ENCODE assay signal across 24 mouse cellular contexts in genomic region chr1:87313843-87314570, GRCm38 (mm10). TPM values are rescaled to one million over a fixed set of nuclear protein-coding genes. Genes with fewer than 3 reads are reported as not detected.
DNase-seq lines count a peak whose midpoint lies in the region; TF ChIP-seq lines count a peak whose summit lies in the region.
"Had no signal": no experiment of that assay in that cellular context is flagged by ENCODE, and none has a peak within 500 bp of the region (broad histone marks: within the 10 kb centered on the region; RNA-seq: fewer than 3 reads in every experiment).

No protein-coding gene starts in this region.

- TF ChIP-seq EP300 in CH12.LX (IDR thresholded peaks at IDR 0.05; ENCODE audit: low read length), result no peak

- no peaks in the 10 kb centered on the region for H3K79me2 ChIP-seq in CH12.LX (replicated peaks; ENCODE audit: control insufficient read depth, extremely low read depth, insufficient read depth, poor library complexity, severe bottlenecking)

- no peak for TF ChIP-seq RAD21 in CH12.LX (IDR thresholded peaks at IDR 0.05; ENCODE audit: low read depth, low read length)

- no peaks in the 10 kb centered on the region for H3K27me3 ChIP-seq in CH12.LX (replicated peaks)
- no peaks in the 10 kb centered on the region for H3K27me3 ChIP-seq in forebrain, embryonic 10.5 days (ENCODE audit: poor library complexity, severe bottlenecking)
- H3K27me3 ChIP-seq: heart, embryonic 13.5 days had no signal

- TF ChIP-seq CTCF in CH12.LX (conservative IDR thresholded peaks at IDR 0.05 in 1 of 2, IDR thresholded peaks at IDR 0.05 in 1 of 2; ENCODE audit: low read depth in 2 of 2, low read length in 2 of 2), result no peak
- TF ChIP-seq CTCF in brain, embryonic 14.5 days (IDR thresholded peaks at IDR 0.05; ENCODE audit: borderline replicate concordance, extremely low read depth, insufficient read depth, insufficient read length), result no peak

- no peak overlapping the region for H3K9ac ChIP-seq in CH12.LX (ENCODE audit: insufficient read depth, low read depth)
- H3K9ac ChIP-seq: heart, embryonic 13.5 days; hindbrain, embryonic 14.5 days had no signal

- peaks cover 3% of the 10 kb centered on the region for H3K9me3 ChIP-seq in CH12.LX (replicated peaks; ENCODE audit: low read length)
- H3K9me3 ChIP-seq in forebrain, embryonic 10.5 days, result peaks cover 6% of the 10 kb centered on the region; the same call in 1 of the 2 replicates
- H3K9me3 ChIP-seq: heart, embryonic 10.5 days had no signal

- TF ChIP-seq POLR2A in CH12.LX (IDR thresholded peaks at IDR 0.05; ENCODE audit: low read depth, low read length), result peak; percentile 65
- no peak for TF ChIP-seq POLR2A in brain, embryonic 14.5 days (IDR thresholded peaks at IDR 0.05; ENCODE audit: borderline replicate concordance, extremely low read depth, insufficient read depth, insufficient read length, poor library complexity, severe bottlenecking)

- peak overlapping the region; percentile 0; the same call in 1 of the 2 replicates for H3K27ac ChIP-seq in CH12.LX (ENCODE audit: insufficient read depth, low read depth)
- H3K27ac ChIP-seq in forebrain, embryonic 10.5 days, result no peak overlapping the region
- H3K27ac ChIP-seq: heart, embryonic 10.5 days; heart, embryonic 13.5 days; hindbrain, embryonic 14.5 days; hindbrain, postnatal 0 days had no signal

- dilution Hi-C loops in CH12.LX (cut with MboI; ENCODE audit: extremely low pct_ligation_motif_present, extremely low pct_unique_long_range_greater_than_20kb, low sequenced_read_pairs), result no loop called here

- DNase-seq in CH12.LX (ENCODE audit: extremely low read depth) (peak; percentile 45), ES-CJ7 (ENCODE audit: low read depth, low spot score) (peak; percentile 90), R1 (ENCODE audit: low read depth, low spot score) (peak; percentile 87)
- DNase-seq in brain, embryonic 14.5 days (ENCODE audit: low read depth), result peak; percentile 7
- DNase-seq in forebrain, embryonic 10.5 days (ENCODE audit: extremely low spot score, low spot score), result no peak
- no peak for DNase-seq in cerebellum, adult 9-11 months
- no peak for DNase-seq in thymus, postnatal 14 days
- DNase-seq: adrenal gland, postnatal 10 days; adrenal gland, postnatal 36 days; B cell, adult 2 months; cerebellum, adult 11-12 months; cerebellum, adult 8-10 months; cerebellum, postnatal 14 days; gastrocnemius, postnatal 10 days; heart, adult 18-20 months; heart, postnatal 14 days; heart, postnatal 4 days; kidney, adult 18-20 months; kidney, adult 9 months had no signal

- no peak overlapping the region for H3K4me2 ChIP-seq in CH12.LX (ENCODE audit: insufficient read depth, low read depth, poor library complexity, severe bottlenecking)
- H3K4me2 ChIP-seq: heart, embryonic 13.5 days; hindbrain, embryonic 14.5 days had no signal

- 90% methylated on average over 8 of the region's 8 CpGs for WGBS in forebrain, embryonic 10.5 days

- H3K4me3 ChIP-seq in CH12.LX (replicated peaks in 1 of 3; ENCODE audit: low read depth in 2 of 3, low read length in 2 of 3, poor library complexity in 1 of 3), result no peak overlapping the region
- no peak overlapping the region for H3K4me3 ChIP-seq in forebrain, embryonic 10.5 days
- H3K4me3 ChIP-seq: heart, embryonic 10.5 days; heart, embryonic 13.5 days had no signal

- no peaks in the 10 kb centered on the region for H3K36me3 ChIP-seq in CH12.LX (replicated peaks in 1 of 2; ENCODE audit: control insufficient read depth in 1 of 2, insufficient read depth in 1 of 2, low read length in 1 of 2)
- no peaks in the 10 kb centered on the region for H3K36me3 ChIP-seq in forebrain, embryonic 10.5 days (replicated peaks)
- H3K36me3 ChIP-seq: heart, embryonic 10.5 days; heart, embryonic 13.5 days had no signal

- H3K4me1 ChIP-seq in CH12.LX (ENCODE audit: control insufficient read depth in 1 of 2, insufficient read depth in 2 of 2), result peaks cover 7 to 16% of the 10 kb centered on the region in 2 experiments; a peak in 3 of 4 replicates
- H3K4me1 ChIP-seq in forebrain, embryonic 10.5 days, result no peaks in the 10 kb centered on the region

- in situ Hi-C loops in CH12.LX (cut with MboI; ENCODE audit: low pct_ligation_motif_present, low pct_unique_long_range_greater_than_20kb, low sequenced_read_pairs), result no loop called here

TF ChIP-seq in CH12.LX, 34 proteins besides CTCF, POLR2A, EP300 and RAD21:
- TF ChIP-seq E2F4 (IDR thresholded peaks at IDR 0.05; ENCODE audit: insufficient replicate concordance, low read depth, low read length), result no peak
- no peak for TF ChIP-seq MAFK (IDR thresholded peaks at IDR 0.05; ENCODE audit: insufficient replicate concordance, low read length)
- no peak for TF ChIP-seq MXI1 (IDR thresholded peaks at IDR 0.05; ENCODE audit: low read depth, low read length)
- TF ChIP-seq KAT2A (IDR thresholded peaks at IDR 0.05; ENCODE audit: insufficient replicate concordance, low read length), result no peak
- no peak for TF ChIP-seq ETS1 (conservative IDR thresholded peaks at IDR 0.05; ENCODE audit: low read depth, low read length)
- no peak for TF ChIP-seq CHD2 (IDR thresholded peaks at IDR 0.05; ENCODE audit: low read length)
- peak; percentile 10; the same call in 1 of the 2 replicates for TF ChIP-seq HCFC1 (IDR thresholded peaks at IDR 0.05; ENCODE audit: low read depth, low read length)
- TF ChIP-seq RCOR1 (conservative IDR thresholded peaks at IDR 0.05; ENCODE audit: low read depth, low read length), result no peak
- no peak for TF ChIP-seq NELFE (IDR thresholded peaks at IDR 0.05; ENCODE audit: low read depth, low read length)
- TF ChIP-seq TBP (conservative IDR thresholded peaks at IDR 0.05; ENCODE audit: low read depth, low read length), result peak; percentile 88
- no peak for TF ChIP-seq MAZ (IDR thresholded peaks at IDR 0.05; ENCODE audit: low read depth, low read length)
- TF ChIP-seq MYC (IDR thresholded peaks at IDR 0.05; ENCODE audit: low read depth, low read length), result no peak
- TF ChIP-seq MEF2A (IDR thresholded peaks at IDR 0.05; ENCODE audit: borderline replicate concordance, low read depth, low read length), result no peak
- no peak for TF ChIP-seq ELF1 (IDR thresholded peaks at IDR 0.05; ENCODE audit: low read depth, low read length)
- peak; percentile 96 for TF ChIP-seq ZMIZ1 (IDR thresholded peaks at IDR 0.05; ENCODE audit: low read depth, low read length)
- TF ChIP-seq NRF1 (IDR thresholded peaks at IDR 0.05; ENCODE audit: low read depth, low read length), result no peak

RNA-seq across cellular contexts. Expression of gene Gigyf2, which starts 12.8 kb away (rescaled TPM):
- 74.7 and 93.5 TPM in 2 replicates for total RNA-seq in CH12.LX (2012; rRNA removed)
- 84.5 and 87.3 TPM in 2 replicates for total RNA-seq in CH12.LX (2014; rRNA removed)
- 156 and 173 TPM in 2 replicates for polyA plus RNA-seq in CH12.LX (2012; ENCODE audit: insufficient read length, low read depth)
- polyA plus RNA-seq in brain, embryonic 14.5 days (2012; rRNA removed), result 58.2 and 75.1 TPM in 2 replicates
- 47.4 and 52.6 TPM in 2 replicates for polyA plus RNA-seq in forebrain, embryonic 10.5 days (2016; fragmentation: Nextera tagmentation; extraction: Ambion mirVana)

RNA-seq across cellular contexts. Expression of gene Efhd1, which starts 49.8 kb away (rescaled TPM):
- total RNA-seq in CH12.LX (2012; rRNA removed), result 0.25 and 1.2 TPM in 2 replicates
- 0.12 and 0.22 TPM in 2 replicates for total RNA-seq in CH12.LX (2014; rRNA removed)
- 0.13 TPM in 1 of 2 replicates, not detected in the other for polyA plus RNA-seq in CH12.LX (2012; ENCODE audit: insufficient read length, low read depth)
- polyA plus RNA-seq in brain, embryonic 14.5 days (2012; rRNA removed), result 1.2 and 1.5 TPM in 2 replicates
- 1.6 and 2.5 TPM in 2 replicates for polyA plus RNA-seq in forebrain, embryonic 10.5 days (2016; fragmentation: Nextera tagmentation; extraction: Ambion mirVana)
- polyA plus RNA-seq: inflammation-experienced regulatory T-cells, adult 6 months had no signal

Comparison
In these comparisons a context has a peak if more than half of its experiments do, and no peak if none do; other contexts are left out.
1. DNase-seq: peak in CH12.LX (single experiment), ES-CJ7 (single experiment), R1 (single experiment) and brain, embryonic 14.5 days (single experiment); none in forebrain, embryonic 10.5 days (single experiment), cerebellum, adult 9-11 months (single experiment) and thymus, postnatal 14 days (single experiment).